Mouse (Mus musculus) adipocyte (in vitro differentiated cells): ENCODE results near the gene Ism2.

Source experiments
- DNase-seq: peaks from one replicate; pipeline ENCODE4 v3.0.0-alpha.2; 2016; ENCODE audit warnings: low spot score

Ism2 gene

DNA sequence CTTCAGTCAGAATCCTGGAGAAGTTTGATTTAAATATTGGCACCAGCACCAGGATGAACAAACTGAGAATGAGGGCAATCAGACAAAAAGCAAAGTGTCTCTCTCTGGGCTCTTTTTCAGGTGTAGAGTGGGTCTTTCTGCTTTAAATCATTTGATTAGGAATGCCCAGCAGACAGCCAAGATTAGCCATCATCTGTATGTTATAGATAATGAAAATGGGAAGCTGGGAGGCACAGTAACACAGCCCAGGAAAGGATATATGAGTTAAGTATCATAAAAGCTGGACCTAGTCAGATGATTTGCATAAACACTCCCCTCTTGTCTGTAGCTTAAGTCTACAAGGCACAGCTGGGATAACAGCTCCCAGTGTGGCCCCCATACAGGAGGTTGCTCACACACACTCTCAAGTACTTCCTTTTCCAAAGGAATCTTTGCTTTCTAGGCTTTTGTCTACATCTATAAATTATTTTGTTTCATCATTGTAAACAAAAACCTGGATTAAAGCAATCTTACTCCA is 69.1 kb downstream of the Ism2 start:
- no peak for DNase-seq

DNA sequence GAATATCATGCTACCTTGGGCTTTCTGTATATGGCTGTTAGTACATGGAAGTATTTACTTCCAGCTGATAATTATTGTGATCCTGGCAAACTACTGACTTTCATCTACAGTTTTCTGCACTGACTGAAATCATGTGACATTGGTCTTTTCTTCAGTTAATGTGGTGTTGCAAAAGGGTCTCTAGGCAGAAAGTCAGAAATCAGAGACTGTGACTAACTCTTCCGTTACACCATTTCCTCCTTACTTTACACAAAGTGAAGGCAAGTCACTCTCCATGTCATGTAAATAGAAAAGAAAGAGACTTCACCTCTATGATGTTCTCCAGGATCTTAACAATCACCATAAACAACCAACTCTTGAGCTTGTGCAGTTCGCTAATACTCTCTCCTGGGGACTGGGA is 69.9 kb downstream of the Ism2 start:
- no peak for DNase-seq
